Mouse (Mus musculus) limb, embryonic 11.5 days (tissue): ENCODE results near the gene Rab44. TPM values are rescaled to one million over a fixed set of nuclear protein-coding genes. Genes with fewer than 3 reads are reported as not detected.
"Not testable (repeated sequence)": the region's sequence is repeated elsewhere in the genome, so short reads cannot be mapped to it uniquely, and the experiment has no call there.

Experiments used
- ATAC-seq: fragments of 200-750 bp; cut with Nextera tagmentation; 2 replicates; pipeline ENCODE4 v1.8.0; 2017; ENCODE audit warnings: low read depth; ENCODE audit not compliant: insufficient number of reproducible peaks, low FRiP score, low TSS enrichment
- DNase-seq: peaks from one replicate; pipeline ENCODE4 v3.0.0-alpha.2; 2015; ENCODE audit warnings: low spot score
- H3K27ac ChIP-seq: fragments of 300-500 bp; sonication (generic); replicated peaks from 2 replicates; pipeline ENCODE4 v1.5.1; 2014; ENCODE audit warnings: low read depth, mild to moderate bottlenecking, low read length
- H3K27me3 ChIP-seq: fragments of 300-500 bp; sonication (generic); 2 replicates; pipeline ENCODE4 v1.6.1; 2014; ENCODE audit warnings: mild to moderate bottlenecking, low read length, mixed read lengths; ENCODE audit not compliant: control insufficient read depth, insufficient read depth
- H3K36me3 ChIP-seq: fragments of 300-500 bp; sonication (generic); 2 replicates; pipeline ENCODE4 v1.6.1; 2014; ENCODE audit warnings: mild to moderate bottlenecking, low read length, moderate library complexity, mixed read lengths; ENCODE audit not compliant: control insufficient read depth, insufficient read depth
- H3K4me1 ChIP-seq: fragments of 300-500 bp; sonication (generic); 2 replicates; pipeline ENCODE4 v1.6.1; 2014; ENCODE audit warnings: low read length, mixed read lengths; ENCODE audit not compliant: control insufficient read depth, insufficient read depth
- H3K4me2 ChIP-seq: fragments of 300-500 bp; sonication (generic); 2 replicates; pipeline ENCODE4 v1.6.1; 2014; ENCODE audit warnings: low read depth, mild to moderate bottlenecking, moderate library complexity; ENCODE audit not compliant: severe bottlenecking
- H3K4me3 ChIP-seq: fragments of 300-500 bp; sonication (generic); 2 replicates; pipeline ENCODE4 v1.5.1; 2014; ENCODE audit warnings: low read depth, low read length
- H3K9ac ChIP-seq: fragments of 300-500 bp; sonication (generic); 2 replicates; pipeline ENCODE4 v1.6.1; 2014; ENCODE audit warnings: mild to moderate bottlenecking, low read length
- H3K9me3 ChIP-seq: fragments of 300-500 bp; sonication (generic); 2 replicates; pipeline ENCODE4 v1.6.1; 2016; ENCODE audit warnings: low read length; ENCODE audit not compliant: control insufficient read depth
- WGBS: fragments of 180-500 bp; shearing (Covaris S2); extraction: QIAGEN DNeasy Blood & Tissue Kit; methylation state at CpG from one replicate; pipeline ENCODE4 v1.1.7; 2014; 5-methylcytosine and 5-hydroxymethylcytosine counted together
- polyA plus RNA-seq: library from polyadenylated mRNA; unstranded; fragments of >200 nt; fragmentation: Nextera tagmentation; extraction: Ambion mirVana; gene quantifications from 2 replicates; pipeline ENCODE4 v1.2.1, GENCODE M21; 2014

Gene Rab44
- polyA plus RNA-seq, 1 experiment from 2014 or later = not detected

- not testable (repeated sequence) for H3K27me3 ChIP-seq, ATAC-seq, H3K4me2 ChIP-seq, H3K36me3 ChIP-seq, H3K4me3 ChIP-seq, H3K4me1 ChIP-seq, H3K9me3 ChIP-seq, H3K9ac ChIP-seq, H3K27ac ChIP-seq, DNase-seq
- WGBS = 82% methylated on average over 6 of the region's 6 CpGs
Observed at GRCm38 (mm10) chr17:29110356-29110755, 3.6 kb upstream of the Rab44 start.

GRCm38 (mm10) chr17:29111332-29111731 is 2.6 kb upstream of the Rab44 start:
- DNase-seq = no peak
- WGBS = 89% methylated on average over 5 of the region's 5 CpGs
- H3K4me3 ChIP-seq = no peak overlapping the region
- H3K9me3 ChIP-seq = no peaks in the 10 kb centered on the region
- no peaks in the 10 kb centered on the region for H3K4me1 ChIP-seq
- no peaks in the 10 kb centered on the region for H3K36me3 ChIP-seq
- H3K4me2 ChIP-seq = no peak overlapping the region
- H3K27me3 ChIP-seq = no peaks in the 10 kb centered on the region
- no peak overlapping the region for H3K27ac ChIP-seq
- H3K9ac ChIP-seq = no peak overlapping the region
- no peak for ATAC-seq

- WGBS = 77% methylated on average over 12 of the region's 12 CpGs
- H3K4me1 ChIP-seq = no peaks in the 10 kb centered on the region
- no peaks in the 10 kb centered on the region for H3K36me3 ChIP-seq
- no peak overlapping the region for H3K4me3 ChIP-seq
- no peak overlapping the region for H3K9ac ChIP-seq
- no peak overlapping the region for H3K27ac ChIP-seq
- H3K9me3 ChIP-seq = no peaks in the 10 kb centered on the region
- ATAC-seq (no peak), DNase-seq (no peak)
- H3K27me3 ChIP-seq = no peaks in the 10 kb centered on the region
- H3K4me2 ChIP-seq = no peak overlapping the region
Observed at GRCm38 (mm10) chr17:29116023-29116422, 2.1 kb downstream of the Rab44 start.

GRCm38 (mm10) chr17:29117006-29117648 is 3.2 kb downstream of the Rab44 start:
- ATAC-seq (no peak), DNase-seq (no peak)
- no peak overlapping the region for H3K27ac ChIP-seq
- H3K4me2 ChIP-seq = no peak overlapping the region
- no peaks in the 10 kb centered on the region for H3K27me3 ChIP-seq
- H3K9ac ChIP-seq = no peak overlapping the region
- H3K4me3 ChIP-seq = no peak overlapping the region
- H3K9me3 ChIP-seq = no peaks in the 10 kb centered on the region
- H3K36me3 ChIP-seq = no peaks in the 10 kb centered on the region
- H3K4me1 ChIP-seq = no peaks in the 10 kb centered on the region
- 73% methylated on average over 8 of the region's 8 CpGs for WGBS

- Histone ChIP-seq H3K9me3 (no peaks in the 10 kb centered on the region), H3K4me2 (no peak overlapping the region), H3K4me3 (no peak overlapping the region), H3K4me1 (no peaks in the 10 kb centered on the region), H3K9ac (no peak overlapping the region), H3K27me3 (no peaks in the 10 kb centered on the region), H3K27ac (no peak overlapping the region), H3K36me3 (no peaks in the 10 kb centered on the region)
- peak; percentile 72; the same call in 1 of the 2 replicates for ATAC-seq
- DNase-seq = peak; percentile 67
- 18% methylated on average over 5 of the region's 5 CpGs for WGBS
Observed at GRCm38 (mm10) chr17:29118057-29118456, 4.1 kb downstream of the Rab44 start.

GRCm38 (mm10) chr17:29120666-29121065 is 6.7 kb downstream of the Rab44 start:
- DNase-seq = no peak
- Histone ChIP-seq H3K36me3 (no peaks in the 10 kb centered on the region), H3K27ac (no peak overlapping the region), H3K9me3 (no peaks in the 10 kb centered on the region), H3K4me3 (no peak overlapping the region), H3K9ac (0 out of 2 replicates have a peak overlapping the region, but pooled peaks have one; percentile 19), H3K4me1 (no peaks in the 10 kb centered on the region), H3K4me2 (no peak overlapping the region), H3K27me3 (no peaks in the 10 kb centered on the region)
- WGBS = 67% methylated on average over 12 of the region's 12 CpGs
- ATAC-seq = no peak

- no peak overlapping the region for H3K4me2 ChIP-seq
- H3K4me1 ChIP-seq = no peaks in the 10 kb centered on the region
- no peaks in the 10 kb centered on the region for H3K27me3 ChIP-seq
- DNase-seq = no peak
- H3K9ac ChIP-seq = no peak overlapping the region
- 89% methylated on average over 6 of the region's 6 CpGs for WGBS
- H3K9me3 ChIP-seq = no peaks in the 10 kb centered on the region
- no peak overlapping the region for H3K4me3 ChIP-seq
- no peaks in the 10 kb centered on the region for H3K36me3 ChIP-seq
- H3K27ac ChIP-seq = no peak overlapping the region
- no peak for ATAC-seq
Observed at GRCm38 (mm10) chr17:29122817-29123216, 8.9 kb downstream of the Rab44 start.

- Histone ChIP-seq H3K4me2 (no peak overlapping the region), H3K4me1 (no peaks in the 10 kb centered on the region), H3K36me3 (no peaks in the 10 kb centered on the region), H3K27me3 (no peaks in the 10 kb centered on the region), H3K27ac (no peak overlapping the region), H3K9ac (no peak overlapping the region), H3K9me3 (no peaks in the 10 kb centered on the region), H3K4me3 (no peak overlapping the region)
- WGBS = 68% methylated on average over 6 of the region's 6 CpGs
- ATAC-seq (no peak), DNase-seq (no peak)
Observed at GRCm38 (mm10) chr17:29123578-29124174, 9.7 kb downstream of the Rab44 start.
